Mouse (Mus musculus) liver, embryonic 14.5 days (tissue): Measurements from ENCODE around the gene Olfr187. TPM values are rescaled to one million over a fixed set of nuclear protein-coding genes. Genes with fewer than 3 reads are reported as not detected.
"Not testable (repeated sequence)": the region's sequence is repeated elsewhere in the genome, so short reads cannot be mapped to it uniquely, and the experiment has no call there.

Source experiments
- ATAC-seq: fragments of 200-750 bp; cut with Nextera tagmentation; 2 replicates; pipeline ENCODE4 v1.8.0; 2017; ENCODE audit warnings: moderate number of reproducible peaks, mild to moderate bottlenecking, moderate library complexity; ENCODE audit not compliant: insufficient read depth
- DNase-seq, 3 experiments: peaks; one replicate each; pipeline ENCODE4 v3.0.0-alpha.2; 2012 to 2013; ENCODE audit warnings: low read depth in 3 of 3, low spot score in 3 of 3
- H3K27ac ChIP-seq: fragments of 300-500 bp; sonication (generic); 2 replicates; pipeline ENCODE4 v1.5.1; 2014; ENCODE audit warnings: moderate library complexity, mild to moderate bottlenecking, control low read depth, inconsistent platforms
- H3K27me3 ChIP-seq: fragments of 300-500 bp; sonication (generic); 2 replicates; pipeline ENCODE4 v1.6.1; 2014; ENCODE audit warnings: mild to moderate bottlenecking, low read length, moderate library complexity; ENCODE audit not compliant: control insufficient read depth, insufficient read depth
- H3K36me3 ChIP-seq: fragments of 300-500 bp; sonication (generic); replicated peaks from 2 replicates; pipeline ENCODE4 v1.6.1; 2014; ENCODE audit warnings: low read depth; ENCODE audit not compliant: control insufficient read depth, insufficient read depth
- H3K4me1 ChIP-seq, 2 experiments: fragments of 200-500 bp in 1 of 2; fragments of 300-500 bp in 1 of 2; sonication (generic) in 1 of 2; replicated peaks; 2 replicates each; pipeline ENCODE4 v1.6.1; 2012 to 2014; ENCODE audit warnings: antibody characterized with exemption in 1 of 2, inconsistent platforms in 1 of 2, low read length in 1 of 2; ENCODE audit not compliant: control insufficient read depth in 2 of 2, insufficient read depth in 2 of 2
- H3K4me2 ChIP-seq: fragments of 300-500 bp; sonication (generic); 2 replicates; pipeline ENCODE4 v1.6.1; 2014; ENCODE audit warnings: low read depth, mild to moderate bottlenecking, control low read depth, moderate library complexity
- H3K4me3 ChIP-seq, 2 experiments: fragments of 200-500 bp in 1 of 2; fragments of 300-500 bp in 1 of 2; sonication (generic) in 1 of 2; 2 replicates each; pipeline ENCODE4 v1.5.1; 2012 to 2014; ENCODE audit warnings: low read depth in 2 of 2, low read length in 2 of 2, mild to moderate bottlenecking in 2 of 2, control low read depth in 1 of 2, inconsistent platforms in 1 of 2, moderate library complexity in 1 of 2; ENCODE audit not compliant: insufficient read depth in 1 of 2
- H3K9ac ChIP-seq: fragments of 300-500 bp; sonication (generic); replicated peaks from 2 replicates; pipeline ENCODE4 v1.6.1; 2014; ENCODE audit warnings: mild to moderate bottlenecking, control low read depth, moderate library complexity
- H3K9me3 ChIP-seq: fragments of 300-500 bp; sonication (generic); 2 replicates; pipeline ENCODE4 v1.6.1; 2016; ENCODE audit warnings: low read length, mixed read lengths; ENCODE audit not compliant: control insufficient read depth
- CTCF ChIP-seq: IDR thresholded peaks from 2 replicates; pipeline ENCODE4 v1.5.1; 2016; ENCODE audit warnings: antibody characterized with exemption, low read depth, control low read depth
- EP300 ChIP-seq: IDR thresholded peaks from 2 replicates; pipeline ENCODE4 v1.6.1; 2016; ENCODE audit warnings: antibody characterized with exemption, low read depth
- WGBS: fragments of 180-500 bp; shearing (Covaris S2); extraction: QIAGEN DNeasy Blood & Tissue Kit; methylation state at CpG from one replicate; pipeline ENCODE4 v1.1.7; 2014; ENCODE audit not compliant: insufficient replicate concordance; 5-methylcytosine and 5-hydroxymethylcytosine counted together
- polyA plus RNA-seq, 2 experiments: library from polyadenylated mRNA; depleted of rRNA in 1 of 2; stranded (reverse) in 1 of 2; unstranded in 1 of 2; fragments of >200 nt; fragmentation: Nextera tagmentation in 1 of 2; extraction: Ambion mirVana in 1 of 2; gene quantifications; 2 replicates each; pipeline versions ENCODE4 v1.2.1 to v1.2.3; 2012 to 2014

Gene Olfr187
- not detected in 2 replicates for polyA plus RNA-seq (2012; rRNA removed)
- polyA plus RNA-seq (2014; fragmentation: Nextera tagmentation; extraction: Ambion mirVana): not detected in 2 replicates

GRCm38 (mm10) chr16:59039710-59040109 lies at the start of gene Olfr187:
TSS of gene Olfr187 (minus strand) at chr16:59039767.
- Histone ChIP-seq H3K4me3 (no peak within 1 kb of the TSS), H3K4me2 (no peak within 1 kb of the TSS), H3K9me3 (no peaks in the 10 kb centered on the region), H3K27ac (no peak within 1 kb of the TSS), H3K36me3 (no peaks in the 10 kb centered on the region), H3K4me1 (no peaks in the 10 kb centered on the region), H3K27me3 (no peaks in the 10 kb centered on the region), H3K9ac (no peak within 1 kb of the TSS)
- TF ChIP-seq EP300: no peak
- no peak for TF ChIP-seq CTCF
- ATAC-seq (no peak), DNase-seq (no peak)
- WGBS: 76% methylated on average over 7 of the region's 7 CpGs

DNA sequence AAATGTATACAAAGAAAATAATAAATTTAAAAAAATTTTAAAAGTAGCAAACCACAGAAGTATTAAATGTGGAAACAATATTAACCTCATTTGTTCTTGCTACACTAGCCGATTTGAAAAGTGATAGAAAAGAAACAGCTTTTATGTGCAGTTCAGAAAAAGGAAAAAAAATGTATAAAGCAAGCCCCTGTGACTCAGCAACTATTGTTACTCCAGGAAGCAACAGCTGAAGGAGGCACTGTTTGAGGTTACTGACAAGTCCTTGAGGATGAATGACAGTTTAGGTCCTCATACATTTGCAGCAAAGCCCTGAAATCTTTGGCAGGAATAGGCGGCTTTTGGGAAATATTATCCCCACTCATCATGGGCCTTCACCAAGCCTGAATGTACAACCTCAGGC lies 41.5 kb upstream of the Olfr187 start:
- not testable (repeated sequence) for H3K9ac ChIP-seq, H3K4me2 ChIP-seq, ATAC-seq, DNase-seq, H3K27ac ChIP-seq, H3K27me3 ChIP-seq, H3K9me3 ChIP-seq, H3K4me3 ChIP-seq, H3K4me1 ChIP-seq, H3K36me3 ChIP-seq
- 58% methylated on average over 2 of the region's 2 CpGs for WGBS

DNA sequence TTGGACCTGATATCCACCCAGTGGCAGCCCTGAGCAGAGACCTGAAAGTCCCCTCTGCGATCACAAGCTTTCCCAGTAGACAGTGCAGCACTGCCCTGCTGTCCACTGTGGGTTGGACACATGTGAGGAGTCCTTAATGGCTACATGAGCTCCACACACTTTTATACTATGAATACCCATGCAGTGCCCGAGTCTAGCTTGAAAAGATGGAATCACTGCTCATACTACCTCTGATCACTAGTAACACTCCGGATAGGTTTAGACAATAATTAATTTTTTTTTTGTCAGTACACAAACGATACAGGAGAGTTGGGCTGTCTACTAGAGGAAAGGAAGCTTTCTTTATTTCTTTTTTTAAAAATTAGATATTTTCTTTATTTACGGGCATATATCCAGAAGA lies 38.3 kb upstream of the Olfr187 start, which contains the start of gene Olfr190:
TSS of gene Olfr190 (minus strand) at position 101 of the 400 bp plus-strand sequence.
- ATAC-seq: no peak
- H3K4me3 ChIP-seq: no peak within 1 kb of the TSS
- no peak within 1 kb of the TSS for H3K27ac ChIP-seq
- 52% methylated on average over 5 of the region's 5 CpGs for WGBS
- no peak for DNase-seq
- no peak for TF ChIP-seq CTCF
- TF ChIP-seq EP300: no peak
- no peaks in the 10 kb centered on the region for H3K9me3 ChIP-seq
- no peak within 1 kb of the TSS for H3K4me2 ChIP-seq
- H3K27me3 ChIP-seq: no peaks in the 10 kb centered on the region
- no peak within 1 kb of the TSS for H3K9ac ChIP-seq
- H3K4me1 ChIP-seq: no peaks in the 10 kb centered on the region
- no peaks in the 10 kb centered on the region for H3K36me3 ChIP-seq

GRCm38 (mm10) chr16:59073520-59073919 lies 34.0 kb upstream of the Olfr187 start:
- H3K4me3 ChIP-seq: no peak overlapping the region
- TF ChIP-seq EP300: no peak
- no peak for TF ChIP-seq CTCF
- WGBS: 61% methylated on average over 1 of the region's 1 CpGs

DNA sequence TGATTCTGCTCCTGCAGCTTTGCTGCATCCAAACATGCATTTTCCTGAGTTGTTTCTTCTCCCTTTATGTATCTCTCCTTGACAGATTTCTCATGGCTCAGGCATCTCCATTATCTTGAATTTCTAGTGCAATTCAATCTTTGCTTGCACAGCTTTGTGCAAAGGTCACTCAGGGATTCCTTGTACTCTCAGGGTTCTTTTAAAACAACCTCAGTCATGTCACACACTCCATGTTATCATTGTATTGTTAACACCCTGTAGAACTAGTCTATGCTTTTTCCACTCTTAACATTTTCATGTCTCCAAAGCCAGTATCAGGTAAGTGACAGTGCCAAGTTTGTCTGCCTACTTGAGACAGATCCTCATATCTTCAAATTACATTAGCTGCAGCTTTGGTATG lies 32.2 kb upstream of the Olfr187 start:
- DNase-seq (no peak), ATAC-seq (no peak)
- Histone ChIP-seq H3K36me3 (no peaks in the 10 kb centered on the region), H3K4me3 (no peak overlapping the region), H3K27me3 (no peaks in the 10 kb centered on the region), H3K9me3 (no peaks in the 10 kb centered on the region), H3K27ac (no peak overlapping the region), H3K9ac (no peak overlapping the region), H3K4me2 (no peak overlapping the region), H3K4me1 (no peaks in the 10 kb centered on the region)
- TF ChIP-seq CTCF (no peak), EP300 (no peak)

More at GRCm38 (mm10) chr16:59073520-59073919, 34.0 kb upstream of the Olfr187 start:
- Histone ChIP-seq H3K27me3 (no peaks in the 10 kb centered on the region), H3K9me3 (no peaks in the 10 kb centered on the region), H3K36me3 (no peaks in the 10 kb centered on the region), H3K27ac (no peak overlapping the region), H3K4me2 (no peak overlapping the region), H3K4me1 (no peaks in the 10 kb centered on the region), H3K9ac (no peak overlapping the region)
- ATAC-seq: no peak
- no peak for DNase-seq

- H3K36me3 ChIP-seq, H3K9me3 ChIP-seq, H3K9ac ChIP-seq, H3K4me1 ChIP-seq, DNase-seq, ATAC-seq, H3K27ac ChIP-seq, H3K4me2 ChIP-seq, H3K4me3 ChIP-seq, H3K27me3 ChIP-seq: not testable (repeated sequence)
- WGBS: 45% methylated on average over 3 of the region's 3 CpGs
Measured at GRCm38 (mm10) chr16:59062411-59062810, 22.8 kb upstream of the Olfr187 start.

- H3K9ac ChIP-seq, H3K27me3 ChIP-seq, H3K4me2 ChIP-seq, DNase-seq, ATAC-seq, H3K9me3 ChIP-seq, H3K4me1 ChIP-seq, H3K4me3 ChIP-seq, H3K36me3 ChIP-seq, H3K27ac ChIP-seq: not testable (repeated sequence)
- WGBS: 65% methylated on average over 2 of the region's 2 CpGs
Measured at GRCm38 (mm10) chr16:59049286-59049685, 9.7 kb upstream of the Olfr187 start.
